Mouse (Mus musculus): ENCODE results near the gene Grm7. TPM values are rescaled to one million over a fixed set of nuclear protein-coding genes. Genes with fewer than 3 reads are reported as not detected.

Gene Grm7
- total and polyA plus RNA-seq, 2 experiments from 2014 or later, result 0.03 TPM; not detected in 1

GRCm38 (mm10) chr6:110733914-110734313 lies 88.5 kb downstream of the Grm7 start:
- Histone ChIP-seq H3K9me3 (replicated peaks; ENCODE audit: control insufficient read depth, low read length) (no peaks in the 10 kb centered on the region; the same call in 1 of the 2 replicates), H3K4me1 (ENCODE audit: control insufficient read depth, insufficient read depth) (no peaks in the 10 kb centered on the region), H3K27me3 (ENCODE audit: control insufficient read depth, insufficient read depth, low read length) (no peaks in the 10 kb centered on the region), H3K4me2 (ENCODE audit: low read depth, low read length) (no peak overlapping the region), H3K36me3 (replicated peaks; ENCODE audit: control insufficient read depth, insufficient read depth, low read length) (no peaks in the 10 kb centered on the region), H3K9ac (replicated peaks; ENCODE audit: low read depth, low read length) (no peak overlapping the region), H3K4me3 (ENCODE audit: low read depth, low read length) (no peak overlapping the region), H3K27ac (ENCODE audit: low read depth) (no peak overlapping the region)
- TF ChIP-seq CTCF (IDR thresholded peaks at IDR 0.05; ENCODE audit: low read depth), result no peak
- 70% methylated on average over 2 of the region's 2 CpGs for WGBS
- ATAC-seq (ENCODE audit: insufficient read depth, low read depth) (no peak), DNase-seq (ENCODE audit: low spot score) (no peak)

- H3K36me3 ChIP-seq (replicated peaks; ENCODE audit: control insufficient read depth, insufficient read depth, low read length), result no peaks in the 10 kb centered on the region
- no peak overlapping the region for H3K27ac ChIP-seq (ENCODE audit: low read depth)
- H3K4me3 ChIP-seq (ENCODE audit: low read depth, low read length), result no peak overlapping the region
- H3K4me2 ChIP-seq (ENCODE audit: low read depth, low read length), result no peak overlapping the region
- no peak overlapping the region for H3K9ac ChIP-seq (replicated peaks; ENCODE audit: low read depth, low read length)
- no peaks in the 10 kb centered on the region for H3K27me3 ChIP-seq (ENCODE audit: control insufficient read depth, insufficient read depth, low read length)
- WGBS, result 32% methylated on average over 7 of the region's 7 CpGs
- H3K4me1 ChIP-seq (ENCODE audit: control insufficient read depth, insufficient read depth), result no peaks in the 10 kb centered on the region
- no peak for ATAC-seq (ENCODE audit: insufficient read depth, low read depth)
- no peak for DNase-seq (ENCODE audit: low spot score)
- H3K9me3 ChIP-seq (replicated peaks; ENCODE audit: control insufficient read depth, low read length), result no peaks in the 10 kb centered on the region
- no peak for TF ChIP-seq CTCF (IDR thresholded peaks at IDR 0.05; ENCODE audit: low read depth)
- no peak for TF ChIP-seq EP300 (IDR thresholded peaks at IDR 0.05; ENCODE audit: low read depth)
Measured at GRCm38 (mm10) chr6:110743981-110744670, 98.7 kb downstream of the Grm7 start.

DNA sequence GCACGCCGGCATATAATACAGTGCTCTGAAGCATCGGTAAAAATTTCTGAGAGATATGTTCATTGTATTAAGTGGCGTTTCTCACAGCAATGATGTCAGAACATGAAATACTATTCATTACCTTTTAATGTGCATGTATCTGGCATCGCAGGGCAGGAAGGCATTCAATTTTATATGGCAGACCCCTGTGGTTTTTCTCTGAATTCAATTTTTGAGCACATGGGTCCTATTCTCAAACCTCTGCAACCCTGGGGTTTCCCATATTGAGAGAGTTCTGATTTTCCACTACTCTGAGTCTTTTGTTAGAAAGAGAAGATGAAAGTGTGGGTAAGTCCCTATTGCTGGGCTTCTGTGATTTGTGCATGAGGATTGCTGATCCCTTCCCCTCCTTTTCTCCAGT lies 110.5 kb downstream of the Grm7 start:
- DNase-seq (ENCODE audit: low spot score), result no peak
- no peak for ATAC-seq (ENCODE audit: insufficient read depth, low read depth)

GRCm38 (mm10) chr6:110769588-110769987 lies 124.2 kb downstream of the Grm7 start:
- no peak overlapping the region for H3K4me3 ChIP-seq (ENCODE audit: low read depth, low read length)
- ATAC-seq (ENCODE audit: insufficient read depth, low read depth) (no peak), DNase-seq (ENCODE audit: low spot score) (no peak)
- TF ChIP-seq EP300 (IDR thresholded peaks at IDR 0.05; ENCODE audit: low read depth), result no peak
- no peak for TF ChIP-seq CTCF (IDR thresholded peaks at IDR 0.05; ENCODE audit: low read depth)
- H3K9me3 ChIP-seq (replicated peaks; ENCODE audit: control insufficient read depth, low read length), result no peaks in the 10 kb centered on the region
- no peaks in the 10 kb centered on the region for H3K4me1 ChIP-seq (ENCODE audit: control insufficient read depth, insufficient read depth)
- no peak overlapping the region for H3K27ac ChIP-seq (ENCODE audit: low read depth)
- no peak overlapping the region for H3K4me2 ChIP-seq (ENCODE audit: low read depth, low read length)
- H3K36me3 ChIP-seq (replicated peaks; ENCODE audit: control insufficient read depth, insufficient read depth, low read length), result no peaks in the 10 kb centered on the region
- H3K27me3 ChIP-seq (ENCODE audit: control insufficient read depth, insufficient read depth, low read length), result no peaks in the 10 kb centered on the region
- no peak overlapping the region for H3K9ac ChIP-seq (replicated peaks; ENCODE audit: low read depth, low read length)

More for the DNA sequence above, 110.5 kb downstream of the Grm7 start:
- Histone ChIP-seq H3K27me3 (ENCODE audit: control insufficient read depth, insufficient read depth, low read length) (no peaks in the 10 kb centered on the region), H3K9ac (replicated peaks; ENCODE audit: low read depth, low read length) (no peak overlapping the region), H3K4me2 (ENCODE audit: low read depth, low read length) (no peak overlapping the region), H3K36me3 (replicated peaks; ENCODE audit: control insufficient read depth, insufficient read depth, low read length) (no peaks in the 10 kb centered on the region), H3K27ac (ENCODE audit: low read depth) (no peak overlapping the region), H3K9me3 (replicated peaks; ENCODE audit: control insufficient read depth, low read length) (no peaks in the 10 kb centered on the region), H3K4me3 (ENCODE audit: low read depth, low read length) (no peak overlapping the region), H3K4me1 (ENCODE audit: control insufficient read depth, insufficient read depth) (no peaks in the 10 kb centered on the region)
- WGBS, result 85% methylated on average over 5 of the region's 5 CpGs
- no peak for TF ChIP-seq EP300 (IDR thresholded peaks at IDR 0.05; ENCODE audit: low read depth)

- Histone ChIP-seq H3K4me2 (ENCODE audit: low read depth, low read length) (no peak overlapping the region), H3K27ac (ENCODE audit: low read depth) (no peak overlapping the region), H3K36me3 (replicated peaks; ENCODE audit: control insufficient read depth, insufficient read depth, low read length) (no peaks in the 10 kb centered on the region), H3K9ac (replicated peaks; ENCODE audit: low read depth, low read length) (no peak overlapping the region), H3K4me3 (ENCODE audit: low read depth, low read length) (no peak overlapping the region), H3K4me1 (ENCODE audit: control insufficient read depth, insufficient read depth) (no peaks in the 10 kb centered on the region), H3K9me3 (replicated peaks; ENCODE audit: control insufficient read depth, low read length) (no peaks in the 10 kb centered on the region), H3K27me3 (ENCODE audit: control insufficient read depth, insufficient read depth, low read length) (no peaks in the 10 kb centered on the region)
- no peak for TF ChIP-seq EP300 (IDR thresholded peaks at IDR 0.05; ENCODE audit: low read depth)
- no peak for TF ChIP-seq CTCF (IDR thresholded peaks at IDR 0.05; ENCODE audit: low read depth)
- no peak for ATAC-seq (ENCODE audit: insufficient read depth, low read depth)
- DNase-seq (ENCODE audit: low spot score), result no peak
- WGBS, result 41% methylated on average over 1 of the region's 1 CpGs
Measured at GRCm38 (mm10) chr6:110772652-110773051, 127.3 kb downstream of the Grm7 start.

DNA sequence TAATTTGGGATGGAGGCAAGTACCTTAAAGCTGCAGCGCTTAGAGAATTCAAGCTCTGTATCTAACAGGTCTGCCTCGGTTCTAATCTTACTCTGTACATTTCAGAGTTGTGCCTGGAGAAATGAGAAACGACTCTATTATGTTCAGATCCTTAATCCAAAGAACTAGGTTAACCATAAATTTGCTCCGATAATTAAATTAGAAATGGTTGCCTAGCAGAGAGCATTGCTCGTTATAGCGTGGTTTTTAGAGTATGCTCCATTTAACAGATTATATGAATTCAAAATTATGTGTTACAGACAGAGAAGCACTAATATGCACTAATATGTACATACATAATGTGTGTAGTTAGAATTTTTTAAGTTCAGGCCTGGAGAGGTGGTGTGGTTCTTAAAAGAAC lies 130.7 kb downstream of the Grm7 start:
- no peaks in the 10 kb centered on the region for H3K9me3 ChIP-seq (replicated peaks; ENCODE audit: control insufficient read depth, low read length)
- no peak for ATAC-seq (ENCODE audit: insufficient read depth, low read depth)

More for the DNA sequence above, 130.7 kb downstream of the Grm7 start:
- no peak overlapping the region for H3K4me2 ChIP-seq (ENCODE audit: low read depth, low read length)
- TF ChIP-seq EP300 (IDR thresholded peaks at IDR 0.05; ENCODE audit: low read depth) (no peak), CTCF (IDR thresholded peaks at IDR 0.05; ENCODE audit: low read depth) (no peak)
- WGBS, result 80% methylated on average over 6 of the region's 6 CpGs
- H3K27ac ChIP-seq (ENCODE audit: low read depth), result no peak overlapping the region
- no peaks in the 10 kb centered on the region for H3K4me1 ChIP-seq (ENCODE audit: control insufficient read depth, insufficient read depth)
- no peak overlapping the region for H3K4me3 ChIP-seq (ENCODE audit: low read depth, low read length)
- no peaks in the 10 kb centered on the region for H3K27me3 ChIP-seq (ENCODE audit: control insufficient read depth, insufficient read depth, low read length)
- no peak overlapping the region for H3K9ac ChIP-seq (replicated peaks; ENCODE audit: low read depth, low read length)
- DNase-seq (ENCODE audit: low spot score), result no peak
- no peaks in the 10 kb centered on the region for H3K36me3 ChIP-seq (replicated peaks; ENCODE audit: control insufficient read depth, insufficient read depth, low read length)
